Comparison of ENCODE assay signal across 10 mouse cellular contexts in the genomic region with DNA sequence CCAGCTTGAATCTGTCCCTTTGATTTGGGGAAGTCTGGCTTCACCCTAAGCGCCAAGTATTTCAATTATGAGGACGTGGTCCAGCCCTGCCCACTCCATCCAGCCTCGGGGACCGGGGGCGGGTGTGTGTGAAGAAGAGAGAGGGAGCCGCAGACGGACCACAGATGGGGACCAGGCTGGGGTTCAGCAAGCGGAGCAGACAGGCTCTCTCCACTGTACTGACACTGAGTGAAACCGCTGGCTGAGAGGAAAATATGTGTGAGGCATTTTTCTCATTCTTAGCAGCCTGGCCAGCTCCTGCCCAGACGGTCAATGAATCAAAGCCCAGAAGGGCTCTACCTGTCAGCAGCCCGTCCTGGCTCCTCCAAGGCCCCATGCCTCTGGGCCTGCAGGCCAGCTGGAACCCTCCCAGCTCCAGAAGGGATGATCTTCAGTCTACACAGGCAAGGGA. TPM values are rescaled to one million over a fixed set of nuclear protein-coding genes. Genes with fewer than 3 reads are reported as not detected.
DNase-seq lines count a peak whose midpoint lies in the region; ATAC-seq and TF ChIP-seq lines count a peak whose summit lies in the region.
"Had no signal": no experiment of that assay in that cellular context is flagged by ENCODE, and none has a peak within 500 bp of the region (broad histone marks: within the 10 kb centered on the region; RNA-seq: fewer than 3 reads in every experiment).

No protein-coding gene starts in this region.

- no peak overlapping the region for H3K9ac ChIP-seq in limb, embryonic 12.5 days (replicated peaks)

- 0 out of 2 replicates have a peak, but pooled peaks have one; percentile 48 for ATAC-seq in limb, embryonic 12.5 days (ENCODE audit: insufficient number of reproducible peaks, insufficient read depth, low FRiP score, low TSS enrichment, low read depth)

- peak overlapping the region; percentile 62 for H3K27ac ChIP-seq in gastrocnemius, adult 2 months
- H3K27ac ChIP-seq in spleen, adult 2 months (ENCODE audit: insufficient read depth, low read length): peak overlapping the region; percentile 33; the same call in 1 of the 2 replicates
- peak overlapping the region; percentile 62; the same call in 1 of the 2 replicates for H3K27ac ChIP-seq in limb, embryonic 12.5 days

- no peaks in the 10 kb centered on the region for H3K36me3 ChIP-seq in spleen, adult 2 months (ENCODE audit: control insufficient read depth, insufficient read depth, low read length)
- no peaks in the 10 kb centered on the region for H3K36me3 ChIP-seq in limb, embryonic 12.5 days

- no peak for TF ChIP-seq POLR2A in spleen, adult 2 months (IDR thresholded peaks at IDR 0.05; ENCODE audit: low read depth, low read length)

- no peaks in the 10 kb centered on the region for H3K27me3 ChIP-seq in spleen, adult 2 months (ENCODE audit: control insufficient read depth, insufficient read depth, low read length)
- peaks cover 2% of the 10 kb centered on the region for H3K27me3 ChIP-seq in limb, embryonic 12.5 days

- 73% methylated on average over 11 of the region's 11 CpGs for WGBS in spleen, adult 2 months
- WGBS in limb, embryonic 12.5 days: 47% methylated on average over 11 of the region's 11 CpGs

- H3K9me3 ChIP-seq in limb, embryonic 12.5 days: no peaks in the 10 kb centered on the region

- no peak for TF ChIP-seq CTCF in gastrocnemius, adult 2 months (IDR thresholded peaks at IDR 0.05)
- TF ChIP-seq CTCF in spleen, adult 2 months (IDR thresholded peaks at IDR 0.05; ENCODE audit: extremely low read depth, insufficient read depth, insufficient read length, insufficient replicate concordance): no peak

- no peak overlapping the region for H3K4me2 ChIP-seq in limb, embryonic 12.5 days

- no peak overlapping the region for H3K4me3 ChIP-seq in gastrocnemius, adult 2 months
- H3K4me3 ChIP-seq in spleen, adult 2 months (ENCODE audit: extremely low read depth, insufficient read depth, insufficient read length): no peak overlapping the region
- no peak overlapping the region for H3K4me3 ChIP-seq in limb, embryonic 12.5 days (replicated peaks)

- no peaks in the 10 kb centered on the region for H3K4me1 ChIP-seq in spleen, adult 2 months (ENCODE audit: control insufficient read depth, insufficient read depth, insufficient read length)
- H3K4me1 ChIP-seq in limb, embryonic 12.5 days (replicated peaks): peaks cover 13% of the 10 kb centered on the region

- DNase-seq in gastrocnemius, adult 2 months: peak; percentile 58
- DNase-seq in gastrocnemius, postnatal 36 days: no peak
- DNase-seq in spleen, adult 2 months (ENCODE audit: low read depth in 1 of 2, low spot score in 2 of 2): no peak
- no peak for DNase-seq in spleen, postnatal 10 days (ENCODE audit: low spot score in 2 of 2)
- DNase-seq in right cerebral cortex, adult 2 months (ENCODE audit: low spot score in 2 of 2): no peak
- no peak for DNase-seq in T-cell, adult 2 months (ENCODE audit: low spot score)
- no peak for DNase-seq in left cerebral cortex, adult 18-20 months (ENCODE audit: low spot score in 2 of 2)
- DNase-seq: adrenal gland, adult 2 months; midbrain, embryonic 14.5 days had no signal

- intact Hi-C loops in gastrocnemius, adult 2 months (cut with DNase I): no loop called here
- intact Hi-C loops in gastrocnemius, postnatal 36 days (cut with DNase I): no loop called here

RNA-seq across cellular contexts. Expression of a gene that starts 19.1 kb away (rescaled TPM):
- under 1 TPM; 0.17 to 0.23 TPM for total RNA-seq in gastrocnemius, adult 2 months (2021)
- under 1 TPM; 0.13 to 0.52 TPM for total RNA-seq in gastrocnemius, postnatal 36 days (2021)
- 0.95 and 1.6 TPM in 2 replicates for polyA plus RNA-seq in spleen, adult 2 months (2012; rRNA removed)
- 0.05 and 0.06 TPM in 2 replicates for polyA plus RNA-seq in limb, embryonic 12.5 days (2016; fragmentation: Nextera tagmentation; extraction: Ambion mirVana)
- 1 to 10 TPM; 1.3 to 1.6 TPM for total RNA-seq in left cerebral cortex, adult 18-20 months (2021)
- polyA plus RNA-seq: midbrain, embryonic 14.5 days had no signal

RNA-seq across cellular contexts. Expression of a gene that starts 40.2 kb away (rescaled TPM):
- not detected for total RNA-seq in gastrocnemius, adult 2 months (2021)
- total RNA-seq in gastrocnemius, postnatal 36 days (2021): not detected
- 3.3 and 3.7 TPM in 2 replicates for polyA plus RNA-seq in spleen, adult 2 months (2012; rRNA removed)
- not detected in 2 replicates for polyA plus RNA-seq in limb, embryonic 12.5 days (2016; fragmentation: Nextera tagmentation; extraction: Ambion mirVana)
- total RNA-seq in left cerebral cortex, adult 18-20 months (2021): under 1 TPM in 1 of 2 experiments, not detected in 1; 0.19 TPM

RNA-seq across cellular contexts. Expression of a gene that starts 58.4 kb away (rescaled TPM):
- 1 to 10 TPM; 2.0 to 2.6 TPM for total RNA-seq in gastrocnemius, adult 2 months (2021)
- 1 to 10 TPM; 2.2 to 3.0 TPM for total RNA-seq in gastrocnemius, postnatal 36 days (2021)
- 9.9 and 11.4 TPM in 2 replicates for polyA plus RNA-seq in spleen, adult 2 months (2012; rRNA removed)
- polyA plus RNA-seq in limb, embryonic 12.5 days (2016; fragmentation: Nextera tagmentation; extraction: Ambion mirVana): 2.3 and 2.7 TPM in 2 replicates
- total RNA-seq in left cerebral cortex, adult 18-20 months (2021): 1 to 10 TPM; 3.1 to 3.2 TPM
